Mouse (Mus musculus): ENCODE data around the gene Pdx1. TPM values are rescaled to one million over a fixed set of nuclear protein-coding genes. Genes with fewer than 3 reads are reported as not detected.

The Pdx1 gene
- polyA plus RNA-seq (2012; fragmentation: generic; extraction: Trizol), result not detected

DNA sequence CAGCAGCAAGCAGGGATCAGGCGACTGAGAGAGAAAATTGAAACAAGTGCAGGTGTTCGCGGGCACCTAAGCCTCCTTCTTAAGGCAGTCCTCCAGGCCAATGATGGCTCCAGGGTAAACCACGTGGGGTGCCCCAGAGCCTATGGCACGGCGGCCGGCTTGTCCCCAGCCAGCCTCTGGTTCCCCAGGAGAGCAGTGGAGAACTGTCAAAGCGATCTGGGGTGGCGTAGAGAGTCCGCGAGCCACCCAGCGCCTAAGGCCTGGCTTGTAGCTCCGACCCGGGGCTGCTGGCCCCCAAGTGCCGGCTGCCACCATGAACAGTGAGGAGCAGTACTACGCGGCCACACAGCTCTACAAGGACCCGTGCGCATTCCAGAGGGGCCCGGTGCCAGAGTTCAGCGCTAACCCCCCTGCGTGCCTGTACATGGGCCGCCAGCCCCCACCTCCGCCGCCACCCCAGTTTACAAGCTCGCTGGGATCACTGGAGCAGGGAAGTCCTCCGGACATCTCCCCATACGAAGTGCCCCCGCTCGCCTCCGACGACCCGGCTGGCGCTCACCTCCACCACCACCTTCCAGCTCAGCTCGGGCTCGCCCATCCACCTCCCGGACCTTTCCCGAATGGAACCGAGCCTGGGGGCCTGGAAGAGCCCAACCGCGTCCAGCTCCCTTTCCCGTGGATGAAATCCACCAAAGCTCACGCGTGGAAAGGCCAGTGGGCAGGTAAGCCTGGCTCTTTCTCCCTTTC is at the start of gene Pdx1:
Gene Pdx1, plus strand, starts transcription at position 34 of the 747 bp plus-strand sequence.
- Histone ChIP-seq H3K4me3 (no peak within 1 kb of the TSS), H3ac (ENCODE audit: control insufficient read depth, insufficient read length) (no peak within 1 kb of the TSS), H3K79me2 (ENCODE audit: control insufficient read depth, insufficient read depth) (no peaks in the 10 kb centered on the region), H3K4me2 (ENCODE audit: low read depth) (no peak within 1 kb of the TSS), H3K27me3 (ENCODE audit: control insufficient read depth, insufficient read depth, insufficient read length) (peaks cover 63% of the 10 kb centered on the region), H3K36me3 (ENCODE audit: control insufficient read depth, insufficient read depth) (no peaks in the 10 kb centered on the region)
- no peak for TF ChIP-seq TCF12 (IDR thresholded peaks at IDR 0.05; ENCODE audit: insufficient read depth, poor library complexity, severe bottlenecking)
- no peak for TF ChIP-seq E2F4 (IDR thresholded peaks at IDR 0.05; ENCODE audit: insufficient read depth)
- no peak for TF ChIP-seq MYOD1 (IDR thresholded peaks at IDR 0.05; ENCODE audit: control insufficient read depth in 1 of 3, insufficient read length in 2 of 3, low read depth in 2 of 3)
- TF ChIP-seq TCF3 (IDR thresholded peaks at IDR 0.05; ENCODE audit: insufficient read length, low read depth), result no peak
- TF ChIP-seq MAX (IDR thresholded peaks at IDR 0.05; ENCODE audit: low read depth), result no peak
- no peak for TF ChIP-seq POLR2AphosphoS2 (IDR thresholded peaks at IDR 0.05; ENCODE audit: insufficient read length, low read depth)
- TF ChIP-seq USF1 (IDR thresholded peaks at IDR 0.05; ENCODE audit: low read depth), result no peak
- TF ChIP-seq CEBPB (IDR thresholded peaks at IDR 0.05; ENCODE audit: insufficient read depth, poor library complexity, severe bottlenecking), result no peak
- TF ChIP-seq MYOG (IDR thresholded peaks at IDR 0.05; ENCODE audit: control insufficient read depth in 1 of 3, insufficient read depth in 1 of 3, insufficient read length in 2 of 3, low read depth in 2 of 3), result no peak
- TF ChIP-seq REST (IDR thresholded peaks at IDR 0.05; ENCODE audit: insufficient read depth, insufficient read length), result no peak
- TF ChIP-seq POLR2A (IDR thresholded peaks at IDR 0.05; ENCODE audit: insufficient read length, low read depth), result no peak
- TF ChIP-seq SRF (IDR thresholded peaks at IDR 0.05; ENCODE audit: control insufficient read depth, insufficient read length, low read depth), result no peak

GRCm38 (mm10) chr5:147227354-147228112 is 42.2 kb upstream of the Pdx1 start:
- no peak overlapping the region for H3K4me3 ChIP-seq
- H3K4me2 ChIP-seq (ENCODE audit: low read depth), result peak overlapping the region; percentile 18
- H3ac ChIP-seq (ENCODE audit: control insufficient read depth, insufficient read length), result no peak overlapping the region
- H3K79me2 ChIP-seq (ENCODE audit: control insufficient read depth, insufficient read depth), result no peaks in the 10 kb centered on the region
- no peaks in the 10 kb centered on the region for H3K36me3 ChIP-seq (ENCODE audit: control insufficient read depth, insufficient read depth)
- H3K27me3 ChIP-seq (ENCODE audit: control insufficient read depth, insufficient read depth, insufficient read length), result peaks cover 21% of the 10 kb centered on the region
- TF ChIP-seq TCF3 (IDR thresholded peaks at IDR 0.05; ENCODE audit: insufficient read length, low read depth) (no peak), E2F4 (IDR thresholded peaks at IDR 0.05; ENCODE audit: insufficient read depth) (no peak), REST (IDR thresholded peaks at IDR 0.05; ENCODE audit: insufficient read depth, insufficient read length) (no peak), POLR2A (IDR thresholded peaks at IDR 0.05; ENCODE audit: insufficient read length, low read depth) (no peak), USF1 (IDR thresholded peaks at IDR 0.05; ENCODE audit: low read depth) (no peak), MYOD1 (IDR thresholded peaks at IDR 0.05; ENCODE audit: control insufficient read depth in 1 of 3, insufficient read length in 2 of 3, low read depth in 2 of 3) (no peak), CEBPB (IDR thresholded peaks at IDR 0.05; ENCODE audit: insufficient read depth, poor library complexity, severe bottlenecking) (no peak), POLR2AphosphoS2 (IDR thresholded peaks at IDR 0.05; ENCODE audit: insufficient read length, low read depth) (no peak), MAX (IDR thresholded peaks at IDR 0.05; ENCODE audit: low read depth) (no peak), MYOG (IDR thresholded peaks at IDR 0.05; ENCODE audit: control insufficient read depth in 1 of 3, insufficient read depth in 1 of 3, insufficient read length in 2 of 3, low read depth in 2 of 3) (no peak), SRF (IDR thresholded peaks at IDR 0.05; ENCODE audit: control insufficient read depth, insufficient read length, low read depth) (no peak), TCF12 (IDR thresholded peaks at IDR 0.05; ENCODE audit: insufficient read depth, poor library complexity, severe bottlenecking) (no peak)

DNA sequence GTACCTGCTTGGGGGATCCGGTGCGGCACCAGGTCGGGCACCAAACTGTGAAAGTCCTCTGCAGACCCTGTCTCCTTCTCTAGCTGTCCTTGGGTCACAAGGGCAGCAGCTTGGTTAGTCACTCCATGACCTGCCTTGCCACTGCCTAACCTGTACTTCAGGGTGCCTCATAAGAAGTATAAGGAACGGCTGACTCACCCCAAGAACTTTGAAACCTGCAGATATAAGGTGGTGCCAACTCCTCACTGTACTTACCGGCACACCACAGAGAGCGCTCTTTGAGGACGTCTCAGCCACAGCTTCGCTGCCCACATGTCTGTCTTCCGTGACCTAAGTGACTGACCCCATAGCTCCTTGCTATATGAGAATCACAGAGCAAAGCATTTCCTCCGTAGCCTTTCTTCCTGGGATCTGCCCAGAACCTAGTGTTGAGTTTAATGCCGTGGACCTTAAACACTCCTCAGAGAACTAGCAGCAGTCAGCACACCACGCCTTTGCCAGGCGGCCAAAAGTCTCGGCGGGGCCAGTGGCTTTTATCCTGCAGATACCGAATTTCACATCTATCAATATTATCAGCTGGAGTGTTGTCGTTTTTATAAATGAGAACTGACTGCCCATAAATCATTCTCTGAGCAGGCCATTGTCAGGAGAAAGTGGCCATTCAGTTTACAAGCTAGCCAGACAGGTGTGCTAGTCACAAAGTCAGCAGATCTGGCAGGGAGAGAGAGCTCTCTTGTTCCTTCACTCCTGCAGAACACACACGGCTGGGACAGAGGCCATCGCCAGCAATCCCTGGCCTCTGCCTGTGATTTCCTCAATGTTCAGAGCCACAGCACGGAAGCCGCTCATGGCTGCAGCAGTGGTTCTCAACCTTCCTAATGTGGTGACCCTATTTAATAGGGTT is 34.1 kb upstream of the Pdx1 start:
- Histone ChIP-seq H3K4me3 (no peak overlapping the region), H3K4me2 (ENCODE audit: low read depth) (no peak overlapping the region), H3ac (ENCODE audit: control insufficient read depth, insufficient read length) (no peak overlapping the region), H3K36me3 (ENCODE audit: control insufficient read depth, insufficient read depth) (no peaks in the 10 kb centered on the region), H3K79me2 (ENCODE audit: control insufficient read depth, insufficient read depth) (no peaks in the 10 kb centered on the region), H3K27me3 (ENCODE audit: control insufficient read depth, insufficient read depth, insufficient read length) (peaks cover 4% of the 10 kb centered on the region)
- no peak for TF ChIP-seq POLR2AphosphoS2 (IDR thresholded peaks at IDR 0.05; ENCODE audit: insufficient read length, low read depth)
- no peak for TF ChIP-seq SRF (IDR thresholded peaks at IDR 0.05; ENCODE audit: control insufficient read depth, insufficient read length, low read depth)
- no peak for TF ChIP-seq REST (IDR thresholded peaks at IDR 0.05; ENCODE audit: insufficient read depth, insufficient read length)

DNA sequence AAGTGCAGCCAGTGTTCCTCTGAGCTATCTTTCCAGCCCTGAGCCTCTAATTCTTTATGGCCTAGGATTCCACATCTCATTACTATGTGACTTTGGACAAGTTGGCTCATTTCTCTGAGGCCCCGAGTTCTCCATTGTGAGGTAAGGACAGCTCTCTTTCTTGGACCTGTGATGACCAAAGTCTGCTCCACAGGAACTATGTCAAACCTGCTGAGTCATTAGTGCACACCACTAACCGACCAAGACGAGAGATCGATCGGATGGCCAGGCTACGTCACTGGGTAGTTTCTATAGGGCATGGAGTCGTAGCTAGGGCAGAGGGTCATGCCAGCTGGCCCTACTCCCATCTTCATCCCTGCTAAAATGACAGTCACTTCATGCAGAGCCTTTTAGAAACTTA is 25.9 kb upstream of the Pdx1 start:
- H3K4me2 ChIP-seq (ENCODE audit: low read depth), result no peak overlapping the region
- H3K4me3 ChIP-seq, result no peak overlapping the region
- H3K79me2 ChIP-seq (ENCODE audit: control insufficient read depth, insufficient read depth), result no peaks in the 10 kb centered on the region
- no peak for TF ChIP-seq MAX (IDR thresholded peaks at IDR 0.05; ENCODE audit: low read depth)
- TF ChIP-seq MYOG (IDR thresholded peaks at IDR 0.05; ENCODE audit: control insufficient read depth in 1 of 3, insufficient read depth in 1 of 3, insufficient read length in 2 of 3, low read depth in 2 of 3), result no peak
- no peak for TF ChIP-seq CEBPB (IDR thresholded peaks at IDR 0.05; ENCODE audit: insufficient read depth, poor library complexity, severe bottlenecking)
- TF ChIP-seq E2F4 (IDR thresholded peaks at IDR 0.05; ENCODE audit: insufficient read depth), result no peak
- no peak for TF ChIP-seq SRF (IDR thresholded peaks at IDR 0.05; ENCODE audit: control insufficient read depth, insufficient read length, low read depth)
- TF ChIP-seq POLR2A (IDR thresholded peaks at IDR 0.05; ENCODE audit: insufficient read length, low read depth), result no peak
- no peak for TF ChIP-seq REST (IDR thresholded peaks at IDR 0.05; ENCODE audit: insufficient read depth, insufficient read length)
- peaks cover 3% of the 10 kb centered on the region for H3K27me3 ChIP-seq (ENCODE audit: control insufficient read depth, insufficient read depth, insufficient read length)
- H3ac ChIP-seq (ENCODE audit: control insufficient read depth, insufficient read length), result no peak overlapping the region
- no peaks in the 10 kb centered on the region for H3K36me3 ChIP-seq (ENCODE audit: control insufficient read depth, insufficient read depth)
